Mouse (Mus musculus): ENCODE data around the gene Ccdc113. TPM values are rescaled to one million over a fixed set of nuclear protein-coding genes. Genes with fewer than 3 reads are reported as not detected.

Ccdc113 gene
- polyA plus RNA-seq (2015; fragmentation: Nextera tagmentation; extraction: Ambion mirVana), result 0.22 and 0.42 TPM in 2 replicates

GRCm38 (mm10) chr8:95533584-95534387 lies at the start of gene Ccdc113:
Ccdc113 (plus strand) TSS chr8:95534085.
- DNase-seq (ENCODE audit: low spot score), result no peak

GRCm38 (mm10) chr8:95487800-95488697 lies 45.8 kb upstream of the Ccdc113 start:
- DNase-seq (ENCODE audit: low spot score), result no peak

- peak; percentile 83 for DNase-seq (ENCODE audit: low spot score)
Observed at GRCm38 (mm10) chr8:95488698-95489332, 45.1 kb upstream of the Ccdc113 start.

- DNase-seq (ENCODE audit: low spot score), result no peak
Observed at GRCm38 (mm10) chr8:95490006-95490405, 43.9 kb upstream of the Ccdc113 start, which contains the start of gene Csnk2a2. Csnk2a2 (minus strand) TSS chr8:95490039.

- no peak for DNase-seq (ENCODE audit: low spot score)
Observed at GRCm38 (mm10) chr8:95492057-95492456, 41.8 kb upstream of the Ccdc113 start.

- no peak for DNase-seq (ENCODE audit: low spot score)
Observed at GRCm38 (mm10) chr8:95495444-95495843, 38.4 kb upstream of the Ccdc113 start.

- no peak for DNase-seq (ENCODE audit: low spot score)
Observed at GRCm38 (mm10) chr8:95496420-95496819, 37.5 kb upstream of the Ccdc113 start.

GRCm38 (mm10) chr8:95497821-95498220 lies 36.1 kb upstream of the Ccdc113 start:
- DNase-seq (ENCODE audit: low spot score), result no peak

- no peak for DNase-seq (ENCODE audit: low spot score)
Observed at GRCm38 (mm10) chr8:95499266-95500064, 34.4 kb upstream of the Ccdc113 start.

- DNase-seq (ENCODE audit: low spot score), result no peak
Observed at GRCm38 (mm10) chr8:95500436-95500835, 33.4 kb upstream of the Ccdc113 start.

- DNase-seq (ENCODE audit: low spot score), result no peak
Observed at GRCm38 (mm10) chr8:95502431-95502830, 31.5 kb upstream of the Ccdc113 start.

GRCm38 (mm10) chr8:95504835-95505234 lies 29.1 kb upstream of the Ccdc113 start:
- DNase-seq (ENCODE audit: low spot score), result no peak

- DNase-seq (ENCODE audit: low spot score), result no peak
Observed at GRCm38 (mm10) chr8:95505606-95506005, 28.3 kb upstream of the Ccdc113 start.

GRCm38 (mm10) chr8:95506245-95506644 lies 27.6 kb upstream of the Ccdc113 start:
- DNase-seq (ENCODE audit: low spot score), result no peak

- no peak for DNase-seq (ENCODE audit: low spot score)
Observed at GRCm38 (mm10) chr8:95512257-95512656, 21.6 kb upstream of the Ccdc113 start.

- DNase-seq (ENCODE audit: low spot score), result no peak
Observed at GRCm38 (mm10) chr8:95513219-95513618, 20.7 kb upstream of the Ccdc113 start.

GRCm38 (mm10) chr8:95516928-95517327 lies 17.0 kb upstream of the Ccdc113 start:
- no peak for DNase-seq (ENCODE audit: low spot score)

GRCm38 (mm10) chr8:95523991-95524390 lies 9.9 kb upstream of the Ccdc113 start:
- DNase-seq (ENCODE audit: low spot score), result no peak

GRCm38 (mm10) chr8:95528194-95528593 lies 5.7 kb upstream of the Ccdc113 start:
- no peak for DNase-seq (ENCODE audit: low spot score)

GRCm38 (mm10) chr8:95528750-95529310 lies 5.1 kb upstream of the Ccdc113 start:
- no peak for DNase-seq (ENCODE audit: low spot score)
